Mouse (Mus musculus): ENCODE measurements around the gene Prl7a2. TPM values are rescaled to one million over a fixed set of nuclear protein-coding genes. Genes with fewer than 3 reads are reported as not detected.

Gene Prl7a2
- total RNA-seq (2021) = not detected

DNA sequence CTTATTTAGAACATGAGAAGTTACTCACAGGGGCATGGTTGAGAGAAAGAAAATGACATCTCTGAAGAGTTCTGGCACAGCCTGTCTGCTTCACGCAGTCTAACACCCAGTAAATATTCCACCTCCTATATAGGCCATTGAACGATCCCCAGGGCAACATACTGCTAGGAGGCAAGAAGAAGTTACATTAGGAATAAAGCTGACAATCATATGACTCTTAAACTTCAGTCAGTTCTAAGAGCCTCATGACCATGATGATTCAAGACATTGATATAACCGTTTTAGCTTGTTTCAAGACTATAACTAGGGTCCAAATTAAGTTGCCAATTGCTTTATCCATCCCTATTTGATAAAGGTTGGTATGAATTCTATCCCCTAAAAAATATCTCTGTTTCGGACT lies at the start of gene Prl7a2:
TSS of gene Prl7a2 (minus strand) at position 101 of the 400 bp plus-strand sequence.
- intact Hi-C loops (cut with DNase I) = no loop called here
- no peak for DNase-seq (ENCODE audit: low spot score)

DNA sequence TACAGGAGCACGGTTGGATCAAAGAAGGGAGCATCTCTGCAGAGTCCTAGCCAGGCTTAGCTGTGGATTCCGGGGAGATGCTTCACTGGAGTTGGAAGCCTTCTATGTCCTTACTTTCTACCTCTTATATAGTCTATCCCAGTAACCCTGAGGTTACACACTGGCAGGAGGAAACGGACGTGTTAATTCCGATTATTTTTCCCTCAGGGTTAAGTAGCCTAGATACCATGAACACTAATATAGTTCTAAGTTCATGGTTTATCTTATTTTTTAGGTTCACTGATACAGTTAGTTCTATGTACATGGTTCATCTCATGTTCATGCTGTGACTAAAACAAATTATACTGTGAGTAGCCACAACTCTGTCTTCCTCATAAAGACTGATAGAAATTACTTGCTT lies 48.8 kb upstream of the Prl7a2 start, which contains the start of gene Prl7d1:
TSS of gene Prl7d1 (minus strand) at position 101 of the 400 bp plus-strand sequence.
- intact Hi-C loops (cut with DNase I) = no loop called here
- DNase-seq (ENCODE audit: low spot score) = no peak

- intact Hi-C loops (cut with DNase I) = no loop called here
- no peak for DNase-seq (ENCODE audit: low spot score)
Measured at GRCm38 (mm10) chr13:27706521-27706920, 38.7 kb upstream of the Prl7a2 start.

GRCm38 (mm10) chr13:27660747-27661146 lies 7.1 kb downstream of the Prl7a2 start:
- intact Hi-C loops (cut with DNase I) = no loop called here
- DNase-seq (ENCODE audit: low spot score) = no peak

DNA sequence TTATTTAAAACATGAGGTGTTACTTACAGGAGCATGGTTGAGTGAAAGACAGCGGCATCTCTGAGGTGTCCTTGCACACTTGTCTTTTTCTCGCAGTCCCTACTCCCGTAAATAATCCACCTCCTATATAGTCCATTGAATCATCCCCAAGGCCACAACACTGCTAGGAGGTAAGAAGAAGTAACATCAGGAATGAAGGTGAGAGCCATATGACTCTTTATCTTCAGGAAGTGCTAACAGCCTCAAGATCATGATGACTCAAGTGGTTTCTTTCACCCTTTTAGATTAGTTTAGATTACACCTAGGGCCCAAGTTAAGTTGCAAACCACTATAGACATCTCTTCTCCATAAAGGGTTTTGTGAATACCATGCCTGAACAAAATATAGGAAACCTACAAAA lies 25.4 kb downstream of the Prl7a2 start, which contains the start of gene Prl7a1:
TSS of gene Prl7a1 (minus strand) at position 101 of the 400 bp plus-strand sequence.
- intact Hi-C loops (cut with DNase I) = no loop called here

DNA sequence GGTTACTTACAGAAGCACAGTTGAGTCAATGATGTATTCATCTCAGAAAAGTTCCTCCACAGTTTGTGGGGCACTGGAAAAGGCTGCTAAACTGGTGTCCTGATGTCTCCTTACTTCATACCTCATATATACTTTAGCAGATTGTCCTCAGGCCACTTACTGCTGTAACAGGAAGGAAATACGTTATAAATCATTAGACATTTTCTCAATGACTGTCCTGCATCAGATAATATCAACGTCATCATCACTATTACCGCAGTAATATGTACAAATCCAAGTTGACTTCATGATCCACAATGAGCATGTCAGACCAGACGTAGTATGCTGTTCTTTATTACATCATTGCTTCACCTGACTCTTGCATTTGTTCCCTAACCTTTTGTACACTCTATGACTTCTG lies 57.4 kb downstream of the Prl7a2 start, which contains the start of gene Prl7b1:
TSS of gene Prl7b1 (minus strand) at position 101 of the 400 bp plus-strand sequence.
- DNase-seq (ENCODE audit: low spot score) = no peak
- intact Hi-C loops (cut with DNase I) = no loop called here

More for the DNA sequence above, 25.4 kb downstream of the Prl7a2 start, which contains the start of gene Prl7a1:
- no peak for DNase-seq (ENCODE audit: low spot score)

Other genes starting within 250 kb of the Prl7a2 start
- not detected for gene Prl8a6, start 229.3 kb downstream of the Prl7a2 start, total RNA-seq (2021)
- gene Prl8a8, start 154.8 kb downstream of the Prl7a2 start, total RNA-seq (2021) = not detected
- gene Prl8a9, start 103.4 kb downstream of the Prl7a2 start, total RNA-seq (2021) = not detected
- gene Prl8a1, start 85.9 kb downstream of the Prl7a2 start, total RNA-seq (2021) = not detected
- not detected for gene Prl7b1, start 57.5 kb downstream of the Prl7a2 start, total RNA-seq (2021)
- not detected for gene Prl7a1, start 25.5 kb downstream of the Prl7a2 start, total RNA-seq (2021)
- not detected for gene Prl7d1, start 48.7 kb upstream of the Prl7a2 start, total RNA-seq (2021)
- gene Prl7c1, start 112.8 kb upstream of the Prl7a2 start, total RNA-seq (2021) = not detected
- gene Prl2a1, start 133.6 kb upstream of the Prl7a2 start, total RNA-seq (2021) = not detected
- gene Prl2c1, start 181.3 kb upstream of the Prl7a2 start, total RNA-seq (2021) = not detected